Mouse (Mus musculus) brain, embryonic 14.5 days (tissue): ENCODE measurements at regions not wholly inside any gene's neighbourhood (a gene's known extent, or its start where the extent isn't known, plus 50 kb on each side); places are given as distances from the start of the nearest gene placed in this dataset.

Source experiments
- CTCF ChIP-seq: fragments of 200-500 bp; IDR thresholded peaks from 2 replicates; pipeline ENCODE4 v1.5.1; 2012; ENCODE audit warnings: inconsistent platforms, mild to moderate bottlenecking, moderate library complexity, borderline replicate concordance; ENCODE audit not compliant: insufficient read depth, insufficient read length; ENCODE audit errors: extremely low read depth
- POLR2A ChIP-seq: fragments of 200-500 bp; IDR thresholded peaks from 2 replicates; pipeline ENCODE4 v1.6.1; 2012; ENCODE audit warnings: mild to moderate bottlenecking, inconsistent platforms, borderline replicate concordance; ENCODE audit not compliant: poor library complexity, insufficient read depth, insufficient read length, severe bottlenecking; ENCODE audit errors: extremely low read depth

DNA sequence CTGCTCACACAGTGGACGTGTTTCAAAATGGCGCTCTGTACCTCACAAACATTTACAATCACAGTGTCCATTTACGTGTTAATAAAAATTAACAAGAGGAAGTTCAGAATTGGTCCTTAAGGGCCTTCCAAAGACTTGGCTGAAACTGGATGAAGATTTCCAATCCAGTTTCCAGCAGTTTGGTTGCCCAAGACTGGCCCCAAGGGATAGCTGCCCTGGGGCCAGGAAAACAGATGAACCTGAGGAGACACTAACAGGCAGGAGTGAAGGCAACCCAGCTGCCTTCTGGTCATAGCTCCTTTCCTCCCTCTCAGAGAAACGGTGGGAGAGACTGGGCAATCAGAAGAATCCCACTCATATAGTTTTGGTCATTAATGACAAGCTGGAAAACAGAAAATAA lies 102.6 kb upstream of the Dyrk2 start:
- TF ChIP-seq CTCF, result no peak
- no peak for TF ChIP-seq POLR2A
